Mouse (Mus musculus): Measurements from ENCODE around the gene Atp2b4.

- TF ChIP-seq CTCF (IDR thresholded peaks at IDR 0.05; ENCODE audit: borderline replicate concordance, insufficient read depth, low read length) (no peak), POLR2A (IDR thresholded peaks at IDR 0.05; ENCODE audit: low read depth, low read length) (no peak)
Measured at GRCm38 (mm10) chr1:133788864-133789263, 12.0 kb downstream of the Atp2b4 start.
